Mouse (Mus musculus): ENCODE results near the gene Edaradd.

- no peak for TF ChIP-seq POLR2A (IDR thresholded peaks at IDR 0.05; ENCODE audit: control insufficient read depth in 1 of 2, insufficient read depth in 1 of 2, low read depth in 1 of 2, low read length in 2 of 2, poor library complexity in 1 of 2)
- TF ChIP-seq MAX (IDR thresholded peaks at IDR 0.05; ENCODE audit: low read length): no peak
- TF ChIP-seq CTCF (IDR thresholded peaks at IDR 0.05 in 2 of 3, conservative IDR thresholded peaks at IDR 0.05 in 1 of 3; ENCODE audit: control insufficient read depth in 1 of 3, insufficient read depth in 1 of 3, low read depth in 2 of 3, low read length in 3 of 3, poor library complexity in 1 of 3, severe bottlenecking in 1 of 3): no peak
Observed at GRCm38 (mm10) chr13:12503238-12503751, 16.9 kb downstream of the Edaradd start.

Data from MEL (cell line).